Mouse (Mus musculus) spleen, adult 2 months (tissue): ENCODE results near the gene Cdh18.

Experiments
- CTCF ChIP-seq: fragments of 200-500 bp; IDR thresholded peaks from 2 replicates; pipeline ENCODE4 v1.5.1; 2011; ENCODE audit warnings: mild to moderate bottlenecking, inconsistent platforms; ENCODE audit not compliant: insufficient read depth, insufficient read length, insufficient replicate concordance; ENCODE audit errors: extremely low read depth
- POLR2A ChIP-seq: fragments of 200-500 bp; IDR thresholded peaks from 2 replicates; pipeline ENCODE4 v1.6.1; 2011; ENCODE audit warnings: low read depth, low read length, inconsistent platforms

- TF ChIP-seq POLR2A, result no peak
- TF ChIP-seq CTCF, result no peak
Measured at GRCm38 (mm10) chr15:22511271-22511670, 37.6 kb upstream of the Cdh18 start.
